Comparison of ENCODE assay signal across 22 mouse cellular contexts in genomic region chr13:82081375-82081774, GRCm38 (mm10).
DNase-seq lines count a peak whose midpoint lies in the region; ATAC-seq and TF ChIP-seq lines count a peak whose summit lies in the region.
"Had no signal": no experiment of that assay in that cellular context is flagged by ENCODE, and none has a peak within 500 bp of the region (broad histone marks: within the 10 kb centered on the region; RNA-seq: fewer than 3 reads in every experiment).

No protein-coding gene starts in this region.

- no peak overlapping the region for H3K4me2 ChIP-seq in forebrain, postnatal 0 days (ENCODE audit: low read depth)
- no peak overlapping the region for H3K4me2 ChIP-seq in forebrain, embryonic 14.5 days (ENCODE audit: low read length)
- H3K4me2 ChIP-seq: forebrain, embryonic 13.5 days; heart, embryonic 11.5 days; hindbrain, embryonic 13.5 days had no signal

- no peak overlapping the region for H3K27ac ChIP-seq in forebrain, postnatal 0 days (ENCODE audit: low read depth, low read length)
- no peak overlapping the region for H3K27ac ChIP-seq in forebrain, embryonic 14.5 days (ENCODE audit: low read depth, low read length)
- no peak overlapping the region for H3K27ac ChIP-seq in layer of hippocampus, adult 2 months
- H3K27ac ChIP-seq: forebrain, embryonic 10.5 days; forebrain, embryonic 13.5 days; gastrocnemius, adult 2 months; hindbrain, embryonic 13.5 days had no signal

- no peaks in the 10 kb centered on the region for H3K27me3 ChIP-seq in forebrain, postnatal 0 days (ENCODE audit: insufficient read depth, low read length)
- no peaks in the 10 kb centered on the region for H3K27me3 ChIP-seq in forebrain, embryonic 14.5 days (replicated peaks; ENCODE audit: control insufficient read depth, insufficient read depth, low read length)
- H3K27me3 ChIP-seq: forebrain, embryonic 13.5 days; hindbrain, embryonic 13.5 days had no signal

- WGBS in forebrain, postnatal 0 days = 74% methylated on average over 2 of the region's 2 CpGs
- 95% methylated on average over 2 of the region's 2 CpGs for WGBS in forebrain, embryonic 14.5 days

- no peak for TF ChIP-seq CTCF in forebrain, postnatal 0 days (IDR thresholded peaks at IDR 0.05; ENCODE audit: low read depth)
- no peak for TF ChIP-seq CTCF in layer of hippocampus, adult 2 months (conservative IDR thresholded peaks at IDR 0.05)

- H3K4me3 ChIP-seq in forebrain, postnatal 0 days (ENCODE audit: low read depth, low read length) = no peak overlapping the region
- H3K4me3 ChIP-seq in forebrain, embryonic 14.5 days (ENCODE audit: low read depth, low read length) = no peak overlapping the region
- no peak overlapping the region for H3K4me3 ChIP-seq in layer of hippocampus, adult 2 months
- H3K4me3 ChIP-seq: forebrain, embryonic 10.5 days; forebrain, embryonic 13.5 days; gastrocnemius, adult 2 months; hindbrain, embryonic 13.5 days had no signal

- DNase-seq in forebrain, postnatal 0 days = peak; percentile 38
- no peak for DNase-seq in forebrain, embryonic 14.5 days (ENCODE audit: low spot score)
- DNase-seq in layer of hippocampus, adult 2 months (ENCODE audit: low spot score in 2 of 2) = peak; percentile 10 to 19
- no peak for DNase-seq in layer of hippocampus, postnatal 25 days (ENCODE audit: extremely low spot score in 1 of 2, low spot score in 1 of 2)
- DNase-seq in right cerebral cortex, adult 18-20 months = peak; percentile 1
- DNase-seq in right cerebral cortex, postnatal 14 days = no peak
- peak; percentile 22 for DNase-seq in telencephalon, adult 2 months (ENCODE audit: low read depth, low spot score)
- no peak for DNase-seq in thymus, postnatal 0 days (ENCODE audit: low spot score)
- DNase-seq: adrenal gland, adult 2 months; adrenal gland, postnatal 14 days; cerebellum, adult 11-12 months; cerebellum, adult 8-10 months; cerebellum, postnatal 14 days; gastrocnemius, adult 2 months; gastrocnemius, postnatal 14 days; heart, adult 11 months had no signal

- H3K4me1 ChIP-seq in forebrain, postnatal 0 days (ENCODE audit: insufficient read depth) = no peaks in the 10 kb centered on the region
- H3K4me1 ChIP-seq in forebrain, embryonic 14.5 days (ENCODE audit: control insufficient read depth, insufficient read depth, low read length) = no peaks in the 10 kb centered on the region
- H3K4me1 ChIP-seq: forebrain, embryonic 10.5 days; forebrain, embryonic 13.5 days; hindbrain, embryonic 13.5 days had no signal

- no peaks in the 10 kb centered on the region for H3K9me3 ChIP-seq in forebrain, postnatal 0 days (ENCODE audit: low read length)
- no peaks in the 10 kb centered on the region for H3K9me3 ChIP-seq in forebrain, embryonic 14.5 days (replicated peaks; ENCODE audit: control insufficient read depth, low read length)
- H3K9me3 ChIP-seq: forebrain, embryonic 10.5 days; forebrain, embryonic 13.5 days; G1E; hindbrain, embryonic 13.5 days had no signal

- ATAC-seq in forebrain, postnatal 0 days = peak; percentile 69
- no peak for ATAC-seq in forebrain, embryonic 14.5 days
- ATAC-seq: forebrain, embryonic 13.5 days; hindbrain, embryonic 16.5 days had no signal

- H3K36me3 ChIP-seq in forebrain, postnatal 0 days (ENCODE audit: insufficient read depth) = no peaks in the 10 kb centered on the region
- H3K36me3 ChIP-seq in forebrain, embryonic 14.5 days (ENCODE audit: control insufficient read depth, insufficient read depth, low read length) = no peaks in the 10 kb centered on the region
- H3K36me3 ChIP-seq: forebrain, embryonic 10.5 days; G1E; hindbrain, embryonic 13.5 days had no signal

- no peak overlapping the region for H3K9ac ChIP-seq in forebrain, postnatal 0 days
- no peak overlapping the region for H3K9ac ChIP-seq in forebrain, embryonic 14.5 days (ENCODE audit: low read length)
- H3K9ac ChIP-seq: forebrain, embryonic 13.5 days; hindbrain, embryonic 13.5 days had no signal

Comparison
In these comparisons a context has a peak if more than half of its experiments do, and no peak if none do; other contexts are left out.
1. DNase-seq: peak in forebrain, postnatal 0 days (single experiment), layer of hippocampus, adult 2 months (2 of 2), right cerebral cortex, adult 18-20 months (single experiment) and telencephalon, adult 2 months (single experiment); none in forebrain, embryonic 14.5 days (single experiment), layer of hippocampus, postnatal 25 days (0 of 2), right cerebral cortex, postnatal 14 days (single experiment) and thymus, postnatal 0 days (single experiment).